Mouse (Mus musculus) lung, postnatal 0 days (tissue): ENCODE data around the gene Akap12. TPM values are rescaled to one million over a fixed set of nuclear protein-coding genes. Genes with fewer than 3 reads are reported as not detected.

Source experiments
- ATAC-seq: fragments of 200-750 bp; cut with Nextera tagmentation; 2 replicates; pipeline ENCODE4 v1.8.0; 2017; ENCODE audit warnings: moderate library complexity
- DNase-seq: peaks from one replicate; pipeline ENCODE4 v3.0.0-alpha.2; 2016; ENCODE audit warnings: low spot score
- H3K27ac ChIP-seq: fragments of 300-500 bp; sonication (generic); 2 replicates; pipeline ENCODE4 v1.5.1; 2014; ENCODE audit warnings: antibody characterized with exemption, mild to moderate bottlenecking, low read length, mixed read lengths
- H3K27me3 ChIP-seq: fragments of 300-500 bp; sonication (generic); replicated peaks from 2 replicates; pipeline ENCODE4 v1.6.1; 2014; ENCODE audit warnings: low read length, mixed read lengths; ENCODE audit not compliant: insufficient read depth
- H3K36me3 ChIP-seq: fragments of 300-500 bp; sonication (generic); 2 replicates; pipeline ENCODE4 v1.6.1; 2014; ENCODE audit warnings: low read length, mixed read lengths; ENCODE audit not compliant: insufficient read depth
- H3K4me1 ChIP-seq: fragments of 300-500 bp; sonication (generic); 2 replicates; pipeline ENCODE4 v1.6.1; 2014; ENCODE audit warnings: antibody characterized with exemption, low read depth, low read length, mixed read lengths; ENCODE audit not compliant: insufficient read depth
- H3K4me2 ChIP-seq: fragments of 300-500 bp; sonication (generic); replicated peaks from 2 replicates; pipeline ENCODE4 v1.6.1; 2014; ENCODE audit warnings: low read depth, mild to moderate bottlenecking, low read length, moderate library complexity, mixed read lengths
- H3K4me3 ChIP-seq: fragments of 300-500 bp; sonication (generic); 2 replicates; pipeline ENCODE4 v1.5.1; 2014; ENCODE audit warnings: low read depth, low read length
- H3K9ac ChIP-seq: fragments of 300-500 bp; sonication (generic); replicated peaks from 2 replicates; pipeline ENCODE4 v1.6.1; 2014; ENCODE audit warnings: low read depth, mild to moderate bottlenecking
- H3K9me3 ChIP-seq: fragments of 300-500 bp; sonication (generic); 2 replicates; pipeline ENCODE4 v1.6.1; 2016; ENCODE audit warnings: low read length, mixed read lengths
- CTCF ChIP-seq: IDR thresholded peaks from 2 replicates; pipeline ENCODE4 v1.5.1; 2016; ENCODE audit warnings: antibody characterized with exemption, mild to moderate bottlenecking
- EP300 ChIP-seq: IDR thresholded peaks from 2 replicates; pipeline ENCODE4 v1.6.1; 2016; ENCODE audit warnings: antibody characterized with exemption, mild to moderate bottlenecking, control low read depth
- WGBS: fragments of 180-500 bp; shearing (Covaris S2); extraction: QIAGEN DNeasy Blood & Tissue Kit; methylation state at CpG from one replicate; pipeline ENCODE4 v1.1.7; 2014; 5-methylcytosine and 5-hydroxymethylcytosine counted together
- polyA plus RNA-seq: library from polyadenylated mRNA; unstranded; fragments of >200 nt; fragmentation: Nextera tagmentation; extraction: Ambion mirVana; gene quantifications from 2 replicates; pipeline ENCODE4 v1.2.1, GENCODE M21; 2015

Akap12 gene
- polyA plus RNA-seq, 1 experiment from 2014 or later = 49.7 TPM

GRCm38 (mm10) chr10:4376461-4376860 lies 110.3 kb downstream of the Akap12 start:
- H3K4me1 ChIP-seq = no peaks in the 10 kb centered on the region; the same call in 1 of the 2 replicates
- ATAC-seq (peak; percentile 81), DNase-seq (peak; percentile 81)
- H3K9ac ChIP-seq = no peak overlapping the region
- TF ChIP-seq CTCF = no peak
- peak; percentile 24; the same call in 1 of the 2 replicates for TF ChIP-seq EP300
- WGBS = 62% methylated on average over 7 of the region's 7 CpGs
- no peaks in the 10 kb centered on the region for H3K9me3 ChIP-seq
- no peaks in the 10 kb centered on the region for H3K27me3 ChIP-seq
- no peak overlapping the region for H3K27ac ChIP-seq
- no peak overlapping the region for H3K4me2 ChIP-seq
- no peak overlapping the region for H3K4me3 ChIP-seq
- H3K36me3 ChIP-seq = peaks cover 7% of the 10 kb centered on the region; the same call in 1 of the 2 replicates

- no peak overlapping the region for H3K27ac ChIP-seq
- H3K36me3 ChIP-seq = peaks cover 7% of the 10 kb centered on the region; the same call in 1 of the 2 replicates
- H3K9me3 ChIP-seq = no peaks in the 10 kb centered on the region
- TF ChIP-seq EP300 = no peak
- TF ChIP-seq CTCF = no peak
- no peak overlapping the region for H3K4me3 ChIP-seq
- DNase-seq (peak; percentile 59), ATAC-seq (peak; percentile 71)
- H3K27me3 ChIP-seq = no peaks in the 10 kb centered on the region
- no peak overlapping the region for H3K9ac ChIP-seq
- no peak overlapping the region for H3K4me2 ChIP-seq
- no peaks in the 10 kb centered on the region; the same call in 1 of the 2 replicates for H3K4me1 ChIP-seq
- WGBS = 53% methylated on average over 7 of the region's 7 CpGs
Observed at GRCm38 (mm10) chr10:4376931-4377330, 110.8 kb downstream of the Akap12 start.

DNA sequence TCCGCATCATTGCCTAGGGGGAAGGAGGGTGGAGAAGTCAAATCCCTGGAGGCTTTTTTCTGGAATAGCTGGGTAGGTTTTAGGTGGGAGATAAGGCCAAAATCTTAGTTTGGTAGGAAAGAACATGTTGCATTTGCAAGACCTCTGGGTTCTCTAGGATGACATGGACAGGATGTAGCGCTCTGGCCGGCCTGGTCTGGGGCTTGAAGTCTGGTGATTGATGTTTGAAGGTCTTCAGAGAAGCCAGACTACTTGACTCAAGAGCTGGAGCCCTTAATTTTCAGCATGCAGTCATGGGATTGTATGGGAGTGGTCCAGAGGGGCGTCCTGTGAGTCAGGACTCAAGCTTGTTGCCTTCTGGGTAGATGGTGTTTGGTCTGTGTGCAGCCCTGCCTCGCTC lies 114.6 kb downstream of the Akap12 start:
- Histone ChIP-seq H3K36me3 (no peaks in the 10 kb centered on the region), H3K27ac (no peak overlapping the region), H3K9me3 (no peaks in the 10 kb centered on the region), H3K4me3 (no peak overlapping the region), H3K4me1 (no peaks in the 10 kb centered on the region; the same call in 1 of the 2 replicates), H3K4me2 (no peak overlapping the region), H3K9ac (no peak overlapping the region), H3K27me3 (no peaks in the 10 kb centered on the region)
- DNase-seq = no peak
- ATAC-seq = no peak
- TF ChIP-seq CTCF (no peak), EP300 (no peak)
- WGBS = 84% methylated on average over 5 of the region's 5 CpGs

- no peak for DNase-seq
- H3K27me3 ChIP-seq = no peaks in the 10 kb centered on the region
- ATAC-seq = no peak
- no peak for TF ChIP-seq CTCF
- TF ChIP-seq EP300 = no peak
- H3K36me3 ChIP-seq = no peaks in the 10 kb centered on the region
- H3K9me3 ChIP-seq = no peaks in the 10 kb centered on the region
- H3K4me1 ChIP-seq = peaks cover 9% of the 10 kb centered on the region; the same call in 1 of the 2 replicates
- no peak overlapping the region for H3K4me2 ChIP-seq
- 94% methylated on average over 7 of the region's 7 CpGs for WGBS
- no peak overlapping the region for H3K4me3 ChIP-seq
- no peak overlapping the region for H3K9ac ChIP-seq
- H3K27ac ChIP-seq = no peak overlapping the region
Observed at GRCm38 (mm10) chr10:4384244-4384643, 118.1 kb downstream of the Akap12 start.

DNA sequence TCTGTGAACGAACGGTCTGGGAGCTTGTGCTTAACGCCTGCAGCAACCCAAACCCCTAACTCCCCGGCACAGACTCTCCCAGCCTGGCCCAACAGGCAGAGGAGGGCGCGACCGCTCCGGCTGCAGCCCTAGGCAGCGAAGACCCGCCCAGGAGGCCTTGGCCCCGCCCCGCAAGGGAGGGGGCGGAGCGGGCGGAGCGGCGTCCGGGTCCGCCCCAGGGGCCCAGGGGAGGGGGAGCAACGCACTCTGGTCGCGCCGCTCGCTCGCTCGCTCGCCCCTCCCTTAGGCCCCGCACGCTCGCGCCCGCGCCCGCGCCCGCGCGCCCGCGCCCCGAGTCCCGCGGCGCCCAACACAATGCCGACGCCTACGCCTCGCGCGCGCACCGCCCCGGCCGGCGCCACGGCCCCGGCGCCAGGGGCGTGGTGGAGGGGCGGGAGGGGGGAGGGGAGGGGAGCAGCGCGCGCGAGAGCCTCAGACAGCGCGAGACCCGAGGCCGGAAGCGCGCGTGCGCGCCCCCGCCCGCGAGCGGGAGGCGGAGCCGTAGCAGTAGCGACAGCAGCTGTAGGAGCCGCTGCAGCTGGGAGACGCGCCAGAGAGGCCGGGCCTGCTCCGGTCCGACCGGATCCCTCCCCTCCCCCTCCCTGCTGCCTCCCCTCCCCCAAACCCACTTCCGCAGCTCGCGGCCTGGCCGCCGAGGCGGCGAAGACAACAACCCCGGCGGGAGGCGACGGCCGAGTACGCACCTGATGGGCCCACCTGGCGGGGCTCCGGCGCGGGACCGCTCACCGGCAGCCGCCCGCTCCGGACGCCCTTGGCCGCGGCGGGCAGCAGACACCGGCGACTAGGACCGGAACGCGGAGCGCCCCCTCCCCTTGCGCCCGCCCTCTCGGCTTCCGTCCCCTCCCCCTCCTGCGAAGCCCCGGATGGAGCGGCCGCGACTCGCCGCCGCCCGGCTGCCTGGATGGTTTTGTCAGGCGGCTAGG lies 120.7 kb downstream of the Akap12 start:
- peak overlapping the region; percentile 100 for H3K27ac ChIP-seq
- peak overlapping the region; percentile 98 for H3K4me3 ChIP-seq
- DNase-seq (peak; percentile 97), ATAC-seq (peak; percentile 94)
- under 1% methylated on average over 56 of the region's 133 CpGs for WGBS
- H3K4me1 ChIP-seq = peaks cover 15% of the 10 kb centered on the region; the same call in 1 of the 2 replicates
- H3K4me2 ChIP-seq = peak overlapping the region; percentile 89
- H3K9ac ChIP-seq = peak overlapping the region; percentile 99
- no peaks in the 10 kb centered on the region for H3K36me3 ChIP-seq
- H3K9me3 ChIP-seq = no peaks in the 10 kb centered on the region
- TF ChIP-seq CTCF (peak; percentile 21), EP300 (no peak)
- no peaks in the 10 kb centered on the region for H3K27me3 ChIP-seq

DNA sequence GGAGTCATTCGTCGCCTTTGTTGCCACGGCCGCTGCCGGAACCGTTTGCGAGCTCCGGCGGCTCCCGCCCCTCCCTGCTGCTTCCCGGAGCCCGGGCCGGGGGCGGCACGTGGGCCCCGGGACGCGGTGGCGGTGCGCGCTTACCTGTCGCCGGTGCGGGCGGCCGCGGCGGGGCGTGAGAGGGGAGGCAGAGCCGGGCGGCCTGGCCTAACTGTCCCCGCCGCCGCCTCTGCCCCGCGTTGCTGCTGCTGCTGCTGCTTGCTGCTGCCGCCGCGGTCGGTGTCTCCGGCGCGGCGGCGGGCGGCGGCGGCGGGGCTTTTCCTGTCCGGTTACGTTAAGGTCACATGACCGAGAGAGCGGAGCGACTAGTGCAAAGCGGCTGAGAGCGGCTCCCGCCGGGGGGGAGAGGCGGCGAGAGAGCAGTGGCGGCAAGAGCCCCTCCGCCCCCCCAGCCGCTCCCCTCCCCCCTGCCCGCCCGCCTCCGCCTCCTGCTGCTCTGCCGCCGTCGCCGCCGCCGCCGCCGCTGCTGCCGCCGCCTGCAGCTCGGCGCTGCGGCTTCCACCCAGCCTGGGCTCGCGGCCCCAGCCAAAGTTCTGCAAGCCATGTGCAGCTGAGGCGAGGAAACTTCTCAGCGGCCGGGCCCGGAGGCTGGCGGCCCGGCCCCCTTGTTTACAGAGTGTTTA lies 121.7 kb downstream of the Akap12 start, which contains the start of gene Zbtb2:
Gene Zbtb2 (minus strand): TSS at position 408 of the 683 bp plus-strand sequence.
- WGBS = 0% methylated on average over 37 of the region's 87 CpGs
- ATAC-seq = peak; percentile 2

More for the DNA sequence above, 121.7 kb downstream of the Akap12 start, which contains the start of gene Zbtb2:
- H3K9ac ChIP-seq = peak within 1 kb of the TSS; percentile 99
- no peaks in the 10 kb centered on the region for H3K27me3 ChIP-seq
- peak; percentile 87 for DNase-seq
- peak within 1 kb of the TSS; percentile 98 for H3K4me3 ChIP-seq
- TF ChIP-seq CTCF (no peak), EP300 (no peak)
- H3K36me3 ChIP-seq = no peaks in the 10 kb centered on the region; the same call in 1 of the 2 replicates
- H3K9me3 ChIP-seq = no peaks in the 10 kb centered on the region
- H3K27ac ChIP-seq = peak within 1 kb of the TSS; percentile 100
- peaks cover 15% of the 10 kb centered on the region; the same call in 1 of the 2 replicates for H3K4me1 ChIP-seq
- peak within 1 kb of the TSS; percentile 89 for H3K4me2 ChIP-seq
